Mouse (Mus musculus) testis, adult 2 months (tissue): ENCODE data around the gene Spi1. TPM values are rescaled to one million over a fixed set of nuclear protein-coding genes. Genes with fewer than 3 reads are reported as not detected.

Source experiments
- H3K27ac ChIP-seq: fragments of 200-500 bp; 2 replicates; pipeline ENCODE4 v1.5.1; 2012; ENCODE audit warnings: low read depth, low read length; ENCODE audit not compliant: control insufficient read depth, insufficient read depth
- H3K27me3 ChIP-seq: fragments of 200-500 bp; 2 replicates; pipeline ENCODE4 v1.6.1; 2012; ENCODE audit warnings: mild to moderate bottlenecking, low read length, moderate library complexity; ENCODE audit not compliant: control insufficient read depth, insufficient read depth
- H3K36me3 ChIP-seq: fragments of 200-500 bp; 2 replicates; pipeline ENCODE4 v1.6.1; 2012; ENCODE audit warnings: mild to moderate bottlenecking, low read length; ENCODE audit not compliant: control insufficient read depth, insufficient read depth
- H3K4me1 ChIP-seq: fragments of 200-500 bp; 2 replicates; pipeline ENCODE4 v1.6.1; 2012; ENCODE audit warnings: low read length; ENCODE audit not compliant: control insufficient read depth, insufficient read depth
- H3K4me3 ChIP-seq: fragments of 200-500 bp; 2 replicates; pipeline ENCODE4 v1.5.1; 2012; ENCODE audit warnings: low read depth, mild to moderate bottlenecking, low read length, moderate library complexity, mixed read lengths; ENCODE audit not compliant: control insufficient read depth
- CTCF ChIP-seq: fragments of 200-500 bp; IDR thresholded peaks from 2 replicates; pipeline ENCODE4 v1.5.1; 2012; ENCODE audit warnings: low read depth, mild to moderate bottlenecking, inconsistent platforms, low read length, moderate library complexity; ENCODE audit not compliant: control insufficient read depth, insufficient read depth, insufficient replicate concordance
- POLR2A ChIP-seq: fragments of 200-500 bp; IDR thresholded peaks from 2 replicates; pipeline ENCODE4 v1.6.1; 2012; ENCODE audit warnings: low read depth, mild to moderate bottlenecking, inconsistent platforms, low read length, moderate library complexity; ENCODE audit not compliant: control insufficient read depth
- polyA plus RNA-seq: library from polyadenylated mRNA; depleted of rRNA; stranded (reverse); fragments of >200 nt; gene quantifications from 2 replicates; pipeline ENCODE4 v1.2.3, GENCODE M21; 2012

Spi1 gene
- polyA plus RNA-seq, 1 experiment = 2.5 TPM

DNA sequence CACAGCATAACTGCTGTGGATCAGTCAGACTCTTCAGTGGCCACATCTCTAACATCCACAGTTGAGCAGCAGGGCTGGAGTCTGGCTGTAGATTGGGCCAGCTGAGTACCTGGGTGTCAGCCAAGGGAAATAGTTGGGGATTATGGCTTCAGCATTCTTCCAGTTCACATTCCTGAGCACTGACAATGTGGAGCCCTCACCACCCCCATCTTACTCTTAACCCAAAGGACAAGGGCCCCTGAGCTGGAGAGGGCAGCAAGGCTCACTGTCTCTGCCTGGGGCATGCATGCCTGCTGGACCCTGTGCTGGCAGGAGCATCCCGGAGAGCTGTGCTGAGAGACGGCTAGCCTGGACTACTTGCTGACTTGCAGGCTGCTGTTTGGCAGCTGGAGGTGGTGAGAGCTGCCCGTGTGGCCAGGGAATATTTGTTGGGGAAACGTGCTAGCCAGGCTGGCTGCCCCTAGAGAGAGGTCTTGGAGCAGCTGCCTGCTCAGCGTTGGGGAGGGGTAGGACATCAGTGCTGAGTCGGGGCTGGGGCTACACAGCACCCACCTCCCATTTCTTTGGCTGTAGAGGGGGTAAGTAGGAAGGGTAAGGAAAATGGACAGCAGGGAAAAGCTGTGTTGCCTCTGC is 20.2 kb upstream of the Spi1 start:
- H3K27ac ChIP-seq = no peak overlapping the region
- no peak for TF ChIP-seq POLR2A
- TF ChIP-seq CTCF = no peak
- H3K4me3 ChIP-seq = no peak overlapping the region
- no peaks in the 10 kb centered on the region for H3K27me3 ChIP-seq
- no peaks in the 10 kb centered on the region for H3K4me1 ChIP-seq
- peaks cover 4% of the 10 kb centered on the region for H3K36me3 ChIP-seq

DNA sequence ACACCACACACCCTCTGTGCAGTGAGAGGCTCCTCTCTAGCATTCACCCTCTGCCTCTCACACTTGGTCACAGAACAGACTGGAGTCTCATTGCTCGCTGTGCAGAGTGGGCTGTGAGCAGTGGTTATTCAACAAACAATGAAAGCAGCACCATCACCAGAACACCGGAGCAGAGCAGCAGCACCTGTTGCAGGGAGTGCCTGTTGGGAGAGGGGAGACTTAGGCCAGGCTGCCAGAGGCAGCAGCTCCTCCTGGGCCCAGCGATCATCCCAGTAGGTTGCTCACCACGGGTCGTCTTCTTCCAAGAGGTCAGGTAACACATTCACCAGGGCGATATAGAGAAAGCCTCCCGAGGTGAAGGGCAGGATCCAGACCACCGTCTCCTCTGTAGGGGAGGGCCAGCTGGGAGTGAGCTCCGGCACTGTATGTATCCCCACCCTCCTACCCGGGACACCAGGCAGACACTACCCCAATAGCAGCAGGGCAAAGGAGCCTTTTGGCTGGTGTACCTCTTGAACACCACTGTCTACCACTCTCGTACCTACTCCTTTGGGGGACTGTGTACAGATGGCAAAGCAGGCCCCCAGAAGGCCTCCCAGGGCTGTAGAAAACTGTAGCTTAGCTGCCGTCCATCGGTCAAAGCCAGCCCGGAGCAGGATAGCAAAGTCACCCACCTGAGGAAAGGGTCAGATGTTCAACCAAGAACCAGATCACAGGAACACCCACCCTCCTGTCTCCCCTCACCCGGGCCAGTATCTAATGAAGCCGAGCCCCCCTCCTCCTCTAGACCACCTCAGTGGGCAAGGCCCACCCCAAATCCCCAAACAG is 19.2 kb upstream of the Spi1 start:
- no peaks in the 10 kb centered on the region; the same call in none of the 2 replicates for H3K36me3 ChIP-seq
- H3K4me3 ChIP-seq = no peak overlapping the region
- TF ChIP-seq POLR2A (no peak), CTCF (no peak)

DNA sequence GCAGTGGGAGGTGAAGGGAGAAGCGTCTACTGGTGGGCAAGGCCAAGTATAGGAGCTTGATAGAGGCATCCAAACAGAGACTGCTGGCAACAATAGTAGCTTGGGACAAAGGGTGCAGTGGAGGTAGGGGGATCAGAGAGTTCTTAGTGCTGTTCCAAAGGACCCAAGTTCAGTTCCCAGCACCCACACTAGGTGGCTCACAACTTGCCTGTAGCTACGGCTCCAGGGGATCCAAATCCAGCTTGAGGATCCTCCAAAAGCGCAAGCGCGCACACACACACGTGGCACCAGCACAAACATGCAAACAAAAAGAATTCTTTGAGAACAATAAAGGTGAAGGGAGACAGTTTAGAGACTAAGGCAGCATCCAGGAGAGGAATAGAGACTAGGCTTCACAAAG is 18.0 kb upstream of the Spi1 start:
- no peaks in the 10 kb centered on the region for H3K27me3 ChIP-seq
- H3K27ac ChIP-seq = no peak overlapping the region
- H3K36me3 ChIP-seq = no peaks in the 10 kb centered on the region; the same call in none of the 2 replicates
- TF ChIP-seq CTCF = no peak
- no peak for TF ChIP-seq POLR2A
- H3K4me3 ChIP-seq = no peak overlapping the region
- H3K4me1 ChIP-seq = peaks cover under 1% of the 10 kb centered on the region; the same call in 1 of the 2 replicates

More for the DNA sequence above, 19.2 kb upstream of the Spi1 start:
- Histone ChIP-seq H3K4me1 (no peaks in the 10 kb centered on the region), H3K27me3 (no peaks in the 10 kb centered on the region), H3K27ac (no peak overlapping the region)

DNA sequence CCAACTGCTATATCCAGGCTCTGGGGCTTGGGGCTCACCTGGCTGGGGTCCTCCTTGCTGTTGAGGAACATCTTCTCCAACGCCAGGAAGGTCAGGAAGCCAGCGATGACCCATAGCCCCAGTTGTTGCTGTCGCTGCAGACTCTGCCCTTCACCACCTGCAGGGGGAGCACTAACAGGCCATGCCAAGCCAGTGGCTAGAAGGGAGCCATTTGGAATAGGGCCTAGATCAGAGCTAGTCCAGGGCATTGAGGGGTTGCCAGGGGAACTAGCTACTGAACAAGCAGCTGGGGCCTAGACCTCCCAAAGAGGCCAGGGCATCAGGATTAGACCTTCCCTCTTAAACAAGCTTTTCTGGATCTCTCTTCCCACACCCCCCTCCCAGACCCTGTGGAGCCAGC is 16.6 kb upstream of the Spi1 start:
- H3K4me3 ChIP-seq = no peak overlapping the region
- peaks cover 2% of the 10 kb centered on the region; the same call in 1 of the 2 replicates for H3K4me1 ChIP-seq
- no peak overlapping the region for H3K27ac ChIP-seq
- TF ChIP-seq CTCF (peak; percentile 73; the same call in 1 of the 2 replicates), POLR2A (no peak)
- no peaks in the 10 kb centered on the region; the same call in 1 of the 2 replicates for H3K36me3 ChIP-seq
- H3K27me3 ChIP-seq = no peaks in the 10 kb centered on the region

DNA sequence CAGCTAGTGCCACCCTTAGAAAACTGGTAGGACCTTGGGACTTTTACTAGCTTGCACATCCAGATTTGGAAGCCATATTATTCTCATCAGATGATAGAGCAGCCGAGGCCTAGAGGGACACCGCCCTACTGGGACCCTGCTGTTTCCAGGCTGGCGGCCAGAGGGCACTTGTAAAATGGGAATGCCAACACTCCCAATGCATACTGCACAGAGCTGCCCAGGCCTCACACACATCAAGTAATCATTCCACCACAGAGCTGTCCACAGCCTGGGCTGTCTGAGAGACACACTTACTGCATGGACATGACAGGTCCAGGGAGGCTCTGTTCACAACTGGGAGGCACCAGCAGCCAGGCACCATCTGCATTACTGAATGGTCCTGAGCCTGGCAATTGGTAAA is 15.7 kb upstream of the Spi1 start:
- H3K27ac ChIP-seq = no peak overlapping the region
- H3K4me3 ChIP-seq = no peak overlapping the region
- no peaks in the 10 kb centered on the region; the same call in 1 of the 2 replicates for H3K36me3 ChIP-seq
- H3K27me3 ChIP-seq = no peaks in the 10 kb centered on the region
- TF ChIP-seq CTCF (no peak), POLR2A (no peak)
- H3K4me1 ChIP-seq = peaks cover 6% of the 10 kb centered on the region

DNA sequence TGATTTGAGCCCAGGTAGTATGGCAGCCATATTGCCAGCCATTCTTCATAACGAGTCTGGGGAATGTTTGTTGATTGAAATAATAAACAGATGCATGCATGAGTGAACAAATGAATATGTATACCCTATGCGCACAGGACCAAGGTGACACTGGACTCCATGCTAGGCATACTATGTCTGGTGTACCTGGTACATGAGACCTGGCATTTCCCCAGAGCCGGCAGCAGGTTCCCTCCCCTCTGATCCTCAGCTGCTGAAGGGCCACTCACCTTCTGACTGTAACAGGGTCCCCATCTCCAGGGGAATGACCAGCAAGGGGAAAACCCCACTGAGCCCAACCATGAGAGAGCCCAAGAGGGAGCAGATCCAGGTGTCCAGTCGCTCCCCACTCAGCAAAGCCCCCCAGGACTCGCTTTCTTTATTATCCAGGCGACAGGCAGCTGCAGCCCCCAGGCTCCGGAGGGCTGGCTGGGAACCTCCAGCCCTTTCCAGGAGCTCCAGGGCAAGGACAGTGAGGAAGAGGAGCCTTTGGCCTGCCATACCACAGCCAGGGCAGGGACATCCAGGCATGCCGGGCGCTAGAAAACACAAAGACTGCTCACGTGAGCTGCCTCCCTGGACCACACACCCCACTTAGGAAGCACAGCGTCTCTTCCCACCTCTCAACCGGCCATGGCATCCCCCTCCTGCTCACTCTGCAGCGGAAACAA is 13.9 kb upstream of the Spi1 start:
- no peaks in the 10 kb centered on the region; the same call in 1 of the 2 replicates for H3K36me3 ChIP-seq
- peaks cover 6% of the 10 kb centered on the region for H3K4me1 ChIP-seq
- H3K27me3 ChIP-seq = no peaks in the 10 kb centered on the region
- TF ChIP-seq POLR2A = no peak
- H3K4me3 ChIP-seq = peak overlapping the region; percentile 96
- H3K27ac ChIP-seq = peak overlapping the region; percentile 62; the same call in 1 of the 2 replicates

DNA sequence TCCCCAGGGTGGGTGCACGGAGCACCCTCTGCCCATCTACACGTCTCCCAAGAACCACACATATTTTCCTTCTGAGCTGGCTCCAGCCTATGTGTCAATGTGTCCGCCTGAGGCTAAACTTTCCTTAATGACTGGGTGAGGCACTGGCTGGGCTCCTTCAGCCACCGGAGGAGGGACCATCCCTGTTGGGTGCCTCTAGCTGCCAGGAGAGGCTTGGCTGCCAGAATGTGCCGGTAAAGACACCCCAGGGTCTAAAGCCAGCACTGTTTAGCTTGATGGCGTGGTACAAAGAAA is 13.4 kb upstream of the Spi1 start:
- Histone ChIP-seq H3K4me1 (peaks cover 6% of the 10 kb centered on the region), H3K27me3 (no peaks in the 10 kb centered on the region), H3K36me3 (no peaks in the 10 kb centered on the region; the same call in 1 of the 2 replicates), H3K27ac (peak overlapping the region; percentile 62), H3K4me3 (peak overlapping the region; percentile 96)
- TF ChIP-seq CTCF (no peak), POLR2A (no peak)
